Mouse (Mus musculus): ENCODE measurements around the gene Fzd5. TPM values are rescaled to one million over a fixed set of nuclear protein-coding genes. Genes with fewer than 3 reads are reported as not detected.

Gene Fzd5
- polyA plus RNA-seq (2012; rRNA removed; ENCODE audit: low replicate concordance) = 4.6 and 8.6 TPM in 2 replicates

DNA sequence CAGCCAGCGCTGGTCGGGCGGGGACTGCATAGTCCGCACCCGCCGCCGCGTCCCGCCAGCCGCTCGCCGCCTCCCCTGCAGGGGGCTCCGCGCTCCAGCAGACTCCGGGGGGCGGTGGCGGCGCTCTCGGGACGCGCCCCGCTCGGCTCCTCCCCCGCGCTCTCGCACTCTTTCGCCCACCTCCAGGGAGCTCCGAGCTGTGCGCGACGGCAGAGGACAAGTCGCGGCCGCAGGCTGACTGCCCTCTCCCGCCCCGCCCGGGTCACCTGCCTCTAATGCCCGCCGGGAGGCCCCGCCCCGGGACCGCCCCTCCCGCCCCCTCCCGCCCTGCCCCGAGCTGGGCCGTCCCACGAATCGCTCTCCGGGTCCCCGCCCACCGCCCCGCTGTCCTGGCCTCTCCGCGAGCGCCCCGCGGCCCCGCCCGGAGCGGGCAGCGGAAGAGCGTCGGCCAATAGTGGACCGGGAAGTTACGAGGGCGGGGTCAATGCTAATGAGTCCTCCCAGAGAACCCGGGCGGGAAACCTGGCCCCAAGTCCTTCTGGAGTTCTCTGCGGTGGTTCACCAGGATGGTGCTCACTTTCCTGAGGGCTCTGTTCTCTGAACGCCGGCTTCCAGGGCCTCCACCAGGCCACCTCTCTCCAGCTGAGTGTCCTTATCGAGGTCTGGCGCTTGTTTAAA is at the start of gene Fzd5:
Fzd5 (minus strand) TSS at position 250 of the 678 bp plus-strand sequence.

DNA sequence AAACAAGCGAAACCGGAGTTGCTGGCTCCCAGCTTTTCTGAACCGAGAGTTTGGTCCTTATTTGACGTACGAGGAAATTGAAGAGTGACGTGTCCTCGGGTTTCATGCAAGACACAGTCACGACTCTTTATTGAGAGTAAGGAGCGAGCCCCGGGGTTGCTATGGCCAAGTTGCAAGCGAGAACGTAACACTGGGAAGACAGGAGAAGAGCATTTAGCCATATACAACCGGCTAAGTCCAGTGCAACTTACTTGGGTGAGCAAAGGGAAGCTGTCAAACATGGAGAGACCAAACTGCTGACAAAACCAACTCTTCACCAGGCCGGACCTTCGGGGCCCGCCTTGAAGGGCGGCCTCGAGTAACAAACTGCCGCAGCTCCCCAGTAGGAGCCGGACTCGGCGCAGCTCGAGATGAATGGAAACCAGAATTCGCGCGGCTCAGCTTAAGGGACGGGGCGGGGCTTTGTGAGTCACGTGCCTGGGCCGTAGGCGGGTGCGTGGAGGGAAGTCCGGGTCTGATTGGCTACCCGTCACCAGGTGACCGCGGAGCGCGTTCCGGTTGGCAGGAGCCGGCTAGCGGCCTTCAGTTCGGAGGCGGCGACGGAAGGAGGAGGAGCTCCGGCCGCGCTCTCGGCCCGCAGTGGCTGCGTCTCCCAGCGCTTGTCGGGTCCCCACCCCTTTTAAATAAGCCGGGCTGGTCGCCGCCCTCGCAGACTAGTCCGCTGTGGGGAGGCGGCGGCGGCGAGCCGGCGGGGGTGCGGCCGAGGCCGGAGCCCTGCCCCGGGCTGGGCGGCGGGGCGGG is 47.1 kb downstream of the Fzd5 start, which contains the start of gene Ccnyl1:
Ccnyl1 (plus strand) TSS at position 243 of the 801 bp plus-strand sequence.

Other genes with a start within 250 kb of the Fzd5 start
- gene Creb1, start 205.1 kb downstream of the Fzd5 start, polyA plus RNA-seq (2012; rRNA removed; ENCODE audit: low replicate concordance) = 13.4 and 21.3 TPM in 2 replicates
- gene Mettl21a, start 120.5 kb downstream of the Fzd5 start, polyA plus RNA-seq (2012; rRNA removed; ENCODE audit: low replicate concordance) = 15.7 and 18.3 TPM in 2 replicates
- 16.3 and 32.7 TPM in 2 replicates for gene Ccnyl1, start 47.3 kb downstream of the Fzd5 start, polyA plus RNA-seq (2012; rRNA removed; ENCODE audit: low replicate concordance)
- 7.2 and 9.1 TPM in 2 replicates for gene Plekhm3, start 219.1 kb upstream of the Fzd5 start, polyA plus RNA-seq (2012; rRNA removed; ENCODE audit: low replicate concordance)

All from subcutaneous adipose tissue, adult 2 months (tissue).